In the genomic region with DNA sequence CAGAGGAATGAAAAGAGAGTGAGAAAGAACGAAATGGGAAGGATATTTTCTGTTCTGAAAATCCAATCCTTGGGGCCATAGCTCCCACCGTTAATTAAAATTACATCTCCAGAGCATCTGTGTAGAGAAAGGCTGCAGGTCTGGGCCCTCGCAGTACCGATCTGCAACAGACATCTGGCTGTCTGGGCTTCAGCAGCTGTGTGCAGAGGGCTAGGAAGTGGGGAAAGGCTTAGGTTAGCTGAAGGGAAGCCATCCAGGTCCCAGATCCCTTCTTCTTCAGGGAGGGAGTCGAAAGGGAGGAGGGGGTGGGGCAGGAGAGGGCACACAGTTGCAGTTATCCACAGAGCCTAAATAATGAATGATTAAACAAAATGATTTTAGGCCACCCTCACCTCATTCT, we compare ENCODE assay signal across 8 mouse cellular contexts. TPM values are rescaled to one million over a fixed set of nuclear protein-coding genes. Genes with fewer than 3 reads are reported as not detected.
DNase-seq lines count a peak whose midpoint lies in the region; ATAC-seq and TF ChIP-seq lines count a peak whose summit lies in the region.

No protein-coding gene starts in this region.

- H3K4me3 ChIP-seq in gastrocnemius, adult 2 months = peak overlapping the region; percentile 94
- H3K4me3 ChIP-seq in limb, embryonic 14.5 days (replicated peaks; ENCODE audit: low read length) = peak overlapping the region; percentile 61

- no peak for TF ChIP-seq CTCF in gastrocnemius, adult 2 months (IDR thresholded peaks at IDR 0.05)

- no peak for DNase-seq in gastrocnemius, adult 2 months
- no peak for DNase-seq in gastrocnemius, adult 8-10 months (ENCODE audit: low spot score in 2 of 2)
- DNase-seq in thymus, postnatal 14 days = peak; percentile 4
- DNase-seq in thymus, postnatal 25 days = no peak
- no peak for DNase-seq in limb, embryonic 14.5 days (ENCODE audit: low spot score)
- no peak for DNase-seq in adrenal gland, postnatal 25 days
- DNase-seq in frontal cortex, postnatal 36 days (ENCODE audit: low spot score in 2 of 2) = no peak
- no peak for DNase-seq in spleen, adult 12 weeks (ENCODE audit: low spot score)

- H3K4me1 ChIP-seq in limb, embryonic 14.5 days (ENCODE audit: control insufficient read depth, insufficient read depth, low read length) = peaks cover 3% of the 10 kb centered on the region; the same call in 1 of the 2 replicates

- no peaks in the 10 kb centered on the region for H3K27me3 ChIP-seq in limb, embryonic 14.5 days (ENCODE audit: control insufficient read depth, insufficient read depth, low read length)

- H3K4me2 ChIP-seq in limb, embryonic 14.5 days (replicated peaks; ENCODE audit: low read depth, low read length, severe bottlenecking) = peak overlapping the region; percentile 93

- peak overlapping the region; percentile 5; the same call in 1 of the 2 replicates for H3K9ac ChIP-seq in limb, embryonic 14.5 days (ENCODE audit: low read depth, low read length, severe bottlenecking)

- no peak for TF ChIP-seq POLR2A in limb, embryonic 14.5 days (IDR thresholded peaks at IDR 0.05; ENCODE audit: borderline replicate concordance, extremely low read depth, insufficient read depth, insufficient read length)

- H3K27ac ChIP-seq in gastrocnemius, adult 2 months = no peak overlapping the region
- no peak overlapping the region for H3K27ac ChIP-seq in limb, embryonic 14.5 days (replicated peaks; ENCODE audit: low read depth, low read length)

- intact Hi-C loops in gastrocnemius, adult 2 months (cut with DNase I) = loop anchor here (2.0 to 5.0 kb wide), 2 partner anchors 22 to 37 kb away; partner anchors contain the start of gene Xrcc5

- WGBS in limb, embryonic 14.5 days = 4% methylated on average over 5 of the region's 5 CpGs

- no peaks in the 10 kb centered on the region for H3K9me3 ChIP-seq in limb, embryonic 14.5 days (ENCODE audit: control insufficient read depth, low read length)

- no peaks in the 10 kb centered on the region for H3K36me3 ChIP-seq in limb, embryonic 14.5 days (ENCODE audit: control insufficient read depth, insufficient read depth, low read length)

- ATAC-seq in limb, embryonic 14.5 days (ENCODE audit: low FRiP score, low read depth) = peak; percentile 35

RNA-seq across cellular contexts. Expression of gene Tmem169, which starts 0.4 kb away (rescaled TPM):
- not detected for total RNA-seq in gastrocnemius, adult 2 months (2021)
- not detected for total RNA-seq in gastrocnemius, adult 8-10 months (2022)
- 3.8 and 4.0 TPM in 2 replicates for polyA plus RNA-seq in limb, embryonic 14.5 days (2012; rRNA removed)
- 3.0 and 4.6 TPM in 2 replicates for polyA plus RNA-seq in limb, embryonic 14.5 days (2014; fragmentation: Nextera tagmentation; extraction: Ambion mirVana)
- 0.71 and 1.1 TPM in 2 replicates for total RNA-seq in adrenal gland, postnatal 25 days (2021)

RNA-seq across cellular contexts. Expression of gene Pecr, which starts 0.4 kb away (rescaled TPM):
- 10 to 100 TPM; 15.7 to 16.4 TPM for total RNA-seq in gastrocnemius, adult 2 months (2021)
- 10 to 100 TPM; 14.3 to 17.5 (median 15.7) TPM for total RNA-seq in gastrocnemius, adult 8-10 months (2022)
- 20.1 and 20.5 TPM in 2 replicates for polyA plus RNA-seq in limb, embryonic 14.5 days (2012; rRNA removed)
- 29.5 and 31.2 TPM in 2 replicates for polyA plus RNA-seq in limb, embryonic 14.5 days (2014; fragmentation: Nextera tagmentation; extraction: Ambion mirVana)
- 31.0 and 38.9 TPM in 2 replicates for total RNA-seq in adrenal gland, postnatal 25 days (2021)

RNA-seq across cellular contexts. Expression of gene Xrcc5, which starts 22.7 kb away (rescaled TPM):
- total RNA-seq in gastrocnemius, adult 2 months (2021) = 10 to 100 TPM; 18.5 to 20.5 TPM
- 10 to 100 TPM; 22.7 to 30.0 (median 26.5) TPM for total RNA-seq in gastrocnemius, adult 8-10 months (2022)
- 16.1 and 22.6 TPM in 2 replicates for polyA plus RNA-seq in limb, embryonic 14.5 days (2012; rRNA removed)
- polyA plus RNA-seq in limb, embryonic 14.5 days (2014; fragmentation: Nextera tagmentation; extraction: Ambion mirVana) = 41.8 and 43.2 TPM in 2 replicates
- 10.7 and 13.2 TPM in 2 replicates for total RNA-seq in adrenal gland, postnatal 25 days (2021)
